Mouse (Mus musculus): ENCODE measurements around the gene Amd2.

Gene Amd2

GRCm38 (mm10) chr10:35711792-35712191 lies at the start of gene Amd2:
Gene Amd2, minus strand, starts transcription at chr10:35711892.
- DNase-seq (ENCODE audit: low read depth) = no peak

DNA sequence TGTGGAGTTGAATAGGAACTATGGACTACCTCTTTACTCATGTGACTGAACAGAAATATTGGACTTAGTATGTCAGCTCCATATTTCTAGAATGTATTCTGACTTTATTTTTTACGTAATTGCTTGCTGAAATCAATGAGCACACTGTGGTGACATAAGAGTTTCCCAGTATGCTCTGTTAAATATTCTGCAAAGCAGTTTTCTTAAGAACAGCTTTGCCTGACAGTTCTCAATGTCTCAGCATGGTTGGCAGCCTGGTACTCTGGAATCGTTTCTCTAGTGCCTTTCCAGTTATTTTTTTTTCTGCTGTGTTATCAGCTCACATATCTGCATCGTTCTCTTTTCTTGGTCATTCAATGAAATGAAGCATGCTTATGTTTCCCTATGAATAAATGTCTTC lies 49.6 kb upstream of the Amd2 start:
- DNase-seq (ENCODE audit: low read depth) = no peak

DNA sequence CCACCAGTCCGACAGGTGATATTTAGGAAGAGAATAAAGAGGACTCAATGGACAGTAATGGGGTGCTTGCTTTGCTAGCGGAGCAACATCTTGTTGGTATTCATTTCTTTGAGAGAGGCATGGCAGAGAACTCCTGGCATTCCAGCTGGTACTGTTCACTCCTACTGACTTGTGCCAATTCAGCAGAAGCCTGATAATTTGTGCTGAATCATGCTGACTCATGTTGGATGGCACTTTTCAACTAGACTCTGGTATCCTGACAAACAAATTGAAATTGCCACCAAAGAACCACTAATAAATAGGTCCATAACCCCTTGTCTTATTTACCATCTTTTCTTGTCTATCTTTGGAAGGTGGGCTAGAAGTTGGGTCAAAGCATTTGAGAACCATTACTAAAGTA lies 25.9 kb upstream of the Amd2 start:
- DNase-seq (ENCODE audit: low read depth) = peak; percentile 14

DNA sequence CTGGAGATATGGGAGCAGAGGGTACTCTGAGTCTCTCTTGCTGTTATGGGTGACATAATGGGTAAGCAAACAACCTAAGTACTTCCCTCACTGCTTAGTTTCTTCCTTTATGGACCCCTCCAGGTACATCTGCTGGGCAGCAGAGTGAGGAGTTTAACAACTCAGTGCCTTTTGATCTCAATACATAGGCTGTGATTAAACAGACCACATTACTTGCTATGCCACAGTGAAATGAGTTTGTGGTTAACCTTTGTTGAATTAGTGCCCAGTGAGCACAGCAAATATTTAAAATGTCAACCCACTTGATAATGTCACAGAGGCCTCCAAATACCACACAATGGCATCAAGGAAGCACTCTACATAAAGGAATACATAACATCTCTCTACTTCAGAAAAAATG lies 2.6 kb upstream of the Amd2 start:
- DNase-seq (ENCODE audit: low read depth) = peak; percentile 44
